Mouse (Mus musculus): ENCODE measurements around the gene 4930502E18Rik. TPM values are rescaled to one million over a fixed set of nuclear protein-coding genes. Genes with fewer than 3 reads are reported as not detected.
"Not testable (repeated sequence)": the region's sequence is repeated elsewhere in the genome, so short reads cannot be mapped to it uniquely, and the experiment has no call there.

4930502E18Rik gene
- not detected in 2 replicates for polyA plus RNA-seq (2011; ENCODE audit: insufficient read depth, insufficient read length, low replicate concordance, missing spikeins)

DNA sequence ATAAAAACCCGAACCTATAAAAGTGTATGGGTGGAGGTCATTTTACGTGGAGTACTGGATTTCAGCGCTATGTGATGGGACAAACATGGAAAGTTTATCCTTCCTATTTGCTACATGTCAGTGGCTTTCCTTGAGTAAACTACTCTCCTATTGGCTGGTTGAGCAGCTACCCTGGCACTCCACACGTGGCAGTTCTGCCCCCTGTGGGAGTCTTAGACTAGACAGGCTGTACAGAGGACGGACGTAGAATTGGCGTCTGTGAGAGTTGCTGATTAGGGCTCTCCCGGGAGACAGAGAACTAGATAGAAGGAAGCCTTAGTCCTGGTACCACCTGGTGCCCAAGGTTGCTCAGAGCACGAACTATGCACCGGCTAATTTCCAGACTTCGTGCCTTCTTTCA, at the start of gene 4930502E18Rik:
Gene 4930502E18Rik, plus strand, starts transcription at position 231 of the 400 bp plus-strand sequence.
- TF ChIP-seq POLR2A (IDR thresholded peaks at IDR 0.05; ENCODE audit: borderline replicate concordance, control insufficient read depth, low read depth, low read length), result no peak
- TF ChIP-seq CTCF (IDR thresholded peaks at IDR 0.05; ENCODE audit: control insufficient read depth, insufficient read depth, low read length), result no peak
- H3K4me3 ChIP-seq (replicated peaks; ENCODE audit: control insufficient read depth, low read depth, low read length), result no peak within 1 kb of the TSS
- 74% methylated on average over 11 of the region's 11 CpGs for WGBS
- H3K4me1 ChIP-seq (ENCODE audit: control insufficient read depth, insufficient read depth, low read length), result no peaks in the 10 kb centered on the region
- no peak within 1 kb of the TSS for H3K27ac ChIP-seq (ENCODE audit: control insufficient read depth, insufficient read depth, low read depth, low read length, poor library complexity)

DNA sequence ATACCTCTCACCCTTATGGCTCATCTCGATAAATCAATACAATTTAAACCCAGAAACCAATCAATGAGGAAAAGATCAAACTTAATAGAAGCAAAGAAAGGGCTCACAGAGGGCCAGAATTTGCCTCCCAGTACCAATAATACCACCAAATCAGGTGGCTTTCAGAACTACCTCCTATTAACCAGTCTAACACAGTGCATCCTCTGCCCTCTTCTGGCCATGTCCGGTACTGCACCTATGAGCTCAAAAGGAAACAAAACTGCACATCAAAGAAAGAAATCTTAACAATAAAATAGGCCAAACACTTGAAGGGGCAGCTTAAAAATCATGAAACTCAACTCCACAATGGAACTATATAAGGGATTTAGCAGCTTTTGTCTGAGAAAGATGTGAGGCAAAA, 47.7 kb upstream of the 4930502E18Rik start:
- not testable (repeated sequence) for H3K4me3 ChIP-seq (replicated peaks; ENCODE audit: control insufficient read depth, low read depth, low read length)
- WGBS, result 38% methylated on average over 2 of the region's 2 CpGs

DNA sequence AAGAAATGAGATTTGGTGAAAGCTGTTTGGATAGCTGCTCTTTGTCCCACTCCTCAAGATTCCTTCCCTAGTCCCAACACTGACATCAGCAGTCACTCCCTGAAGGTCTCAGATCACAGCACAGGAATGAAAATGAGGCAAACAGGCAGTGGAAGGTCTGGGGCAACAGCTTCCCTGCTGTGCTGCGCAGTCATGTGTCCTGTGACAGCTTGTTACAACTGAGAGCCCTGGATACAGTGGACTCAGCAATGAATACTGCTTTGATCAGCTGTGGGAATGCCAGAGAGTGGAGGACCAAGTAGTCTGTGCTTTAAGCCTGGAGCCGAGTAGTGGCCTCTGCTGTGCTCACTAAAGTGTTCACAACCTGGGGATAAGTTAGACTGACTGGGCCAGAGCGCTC, 42.0 kb upstream of the 4930502E18Rik start:
- not testable (repeated sequence) for H3K4me1 ChIP-seq (ENCODE audit: control insufficient read depth, insufficient read depth, low read length); H3K27ac ChIP-seq (ENCODE audit: control insufficient read depth, insufficient read depth, low read depth, low read length, poor library complexity); H3K4me3 ChIP-seq (replicated peaks; ENCODE audit: control insufficient read depth, low read depth, low read length)
- 52% methylated on average over 2 of the region's 3 CpGs for WGBS

More for the DNA sequence above, 47.7 kb upstream of the 4930502E18Rik start:
- not testable (repeated sequence) for H3K27ac ChIP-seq (ENCODE audit: control insufficient read depth, insufficient read depth, low read depth, low read length, poor library complexity); H3K4me1 ChIP-seq (ENCODE audit: control insufficient read depth, insufficient read depth, low read length)

DNA sequence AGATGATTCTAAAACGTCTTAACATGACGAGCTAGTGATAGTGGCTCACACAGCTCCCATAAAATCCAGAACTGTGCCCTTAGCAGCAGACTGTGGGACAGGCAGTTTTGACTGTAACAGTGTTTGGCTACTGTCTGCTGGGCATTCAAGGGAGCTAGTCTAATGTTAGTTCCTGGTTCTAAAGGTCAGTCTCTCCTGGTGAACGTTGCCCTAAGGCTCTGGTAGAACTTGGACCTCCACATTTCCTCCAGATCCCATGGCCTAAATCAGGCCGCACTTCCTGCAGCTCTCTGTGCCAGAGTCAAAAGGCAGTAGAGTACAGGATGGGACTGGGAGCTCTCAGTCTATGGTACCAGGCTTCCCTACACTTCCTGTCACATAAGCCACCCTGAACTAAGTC, 40.0 kb upstream of the 4930502E18Rik start:
- not testable (repeated sequence) for H3K4me1 ChIP-seq (ENCODE audit: control insufficient read depth, insufficient read depth, low read length); H3K4me3 ChIP-seq (replicated peaks; ENCODE audit: control insufficient read depth, low read depth, low read length); H3K27ac ChIP-seq (ENCODE audit: control insufficient read depth, insufficient read depth, low read depth, low read length, poor library complexity)
- WGBS, result 60% methylated on average over 2 of the region's 4 CpGs

DNA sequence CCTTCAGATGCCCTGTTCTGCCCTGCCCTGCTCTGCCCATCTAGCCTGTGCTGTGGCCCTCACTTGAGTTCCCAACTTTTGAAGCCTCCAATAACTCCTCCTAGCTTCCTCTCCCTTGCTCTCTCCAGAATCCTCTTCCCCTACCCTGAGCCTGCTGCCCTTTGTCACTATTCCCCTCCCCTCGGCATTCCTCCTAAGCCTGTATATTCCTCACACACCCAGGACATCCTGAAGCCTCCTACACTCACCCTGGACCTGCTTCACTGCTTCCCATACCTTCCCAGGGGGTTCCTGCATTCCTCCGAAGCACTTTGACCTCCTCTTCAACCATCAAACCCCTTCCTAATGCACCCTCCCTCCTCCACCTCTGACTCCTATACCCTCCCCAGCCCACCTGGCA, 32.6 kb upstream of the 4930502E18Rik start:
- TF ChIP-seq CTCF (IDR thresholded peaks at IDR 0.05; ENCODE audit: control insufficient read depth, insufficient read depth, low read length) (no peak), POLR2A (IDR thresholded peaks at IDR 0.05; ENCODE audit: borderline replicate concordance, control insufficient read depth, low read depth, low read length) (no peak)
- H3K4me3 ChIP-seq (replicated peaks; ENCODE audit: control insufficient read depth, low read depth, low read length), result no peak overlapping the region
- H3K4me1 ChIP-seq (ENCODE audit: control insufficient read depth, insufficient read depth, low read length), result no peaks in the 10 kb centered on the region
- WGBS, result 47% methylated on average over 2 of the region's 2 CpGs
- H3K27ac ChIP-seq (ENCODE audit: control insufficient read depth, insufficient read depth, low read depth, low read length, poor library complexity), result no peak overlapping the region

DNA sequence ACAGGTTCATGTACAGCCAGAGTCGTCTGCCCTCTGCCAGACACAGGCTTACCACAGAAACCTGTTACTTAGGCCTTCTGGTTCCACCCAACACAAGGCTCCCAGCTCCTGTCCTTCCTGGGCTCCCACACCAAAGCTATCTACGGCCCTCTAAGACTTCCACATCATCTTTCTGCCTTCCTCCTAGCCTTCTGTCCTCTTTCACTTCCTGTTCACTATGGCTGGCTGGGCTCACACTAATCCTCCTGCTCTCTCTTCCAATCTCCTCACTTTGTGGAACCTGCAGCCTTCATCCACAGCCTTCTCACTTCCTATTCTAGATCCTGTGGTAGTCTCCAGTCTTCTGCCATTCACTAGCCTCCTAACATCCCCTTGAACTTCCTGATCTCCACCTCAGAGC, 31.5 kb upstream of the 4930502E18Rik start:
- 33% methylated on average over 2 of the region's 2 CpGs for WGBS
- Histone ChIP-seq H3K27ac (ENCODE audit: control insufficient read depth, insufficient read depth, low read depth, low read length, poor library complexity) (no peak overlapping the region), H3K4me1 (ENCODE audit: control insufficient read depth, insufficient read depth, low read length) (no peaks in the 10 kb centered on the region), H3K4me3 (replicated peaks; ENCODE audit: control insufficient read depth, low read depth, low read length) (no peak overlapping the region)
- TF ChIP-seq POLR2A (IDR thresholded peaks at IDR 0.05; ENCODE audit: borderline replicate concordance, control insufficient read depth, low read depth, low read length), result no peak
- no peak for TF ChIP-seq CTCF (IDR thresholded peaks at IDR 0.05; ENCODE audit: control insufficient read depth, insufficient read depth, low read length)

DNA sequence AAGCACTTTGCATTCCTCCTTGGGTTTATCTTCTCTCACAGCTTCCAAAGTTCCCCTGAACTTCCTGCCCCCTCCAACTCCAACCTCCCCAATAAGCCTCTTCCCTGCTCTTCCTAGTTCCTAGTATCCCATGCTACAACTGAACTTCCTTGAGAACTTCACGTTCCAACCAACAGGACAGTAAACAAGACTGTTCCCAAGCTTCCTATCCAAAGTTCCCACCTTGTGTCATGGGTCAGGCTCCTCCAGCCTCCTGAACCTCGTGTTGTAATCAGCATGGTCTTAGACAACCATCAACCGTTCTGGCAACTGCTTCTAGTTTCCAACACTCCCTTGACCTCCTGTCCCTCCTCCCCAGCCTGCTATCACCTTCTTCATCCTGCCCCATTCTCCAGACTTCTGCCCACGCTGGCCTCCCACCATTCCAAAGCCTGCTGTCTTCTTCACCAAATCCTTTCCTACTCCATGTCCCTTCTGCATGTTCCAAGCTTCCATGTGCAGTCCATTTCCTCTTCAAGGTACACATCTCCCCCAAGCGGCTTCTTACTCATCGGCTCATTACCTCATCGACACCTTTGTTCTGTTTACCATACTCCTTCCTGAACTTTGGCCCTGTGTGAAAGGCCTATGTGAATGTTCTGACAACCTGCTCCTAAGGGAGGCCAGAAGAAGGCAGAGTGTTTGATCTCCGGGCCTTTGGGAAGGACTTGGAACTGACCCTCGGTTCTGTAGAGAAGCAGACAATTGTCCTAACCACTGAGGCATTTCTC, 30.4 kb upstream of the 4930502E18Rik start:
- Histone ChIP-seq H3K4me1 (ENCODE audit: control insufficient read depth, insufficient read depth, low read length) (no peaks in the 10 kb centered on the region), H3K4me3 (replicated peaks; ENCODE audit: control insufficient read depth, low read depth, low read length) (no peak overlapping the region), H3K27ac (ENCODE audit: control insufficient read depth, insufficient read depth, low read depth, low read length, poor library complexity) (no peak overlapping the region)
- 74% methylated on average over 9 of the region's 9 CpGs for WGBS
- TF ChIP-seq CTCF (IDR thresholded peaks at IDR 0.05; ENCODE audit: control insufficient read depth, insufficient read depth, low read length), result no peak
- no peak for TF ChIP-seq POLR2A (IDR thresholded peaks at IDR 0.05; ENCODE audit: borderline replicate concordance, control insufficient read depth, low read depth, low read length)

DNA sequence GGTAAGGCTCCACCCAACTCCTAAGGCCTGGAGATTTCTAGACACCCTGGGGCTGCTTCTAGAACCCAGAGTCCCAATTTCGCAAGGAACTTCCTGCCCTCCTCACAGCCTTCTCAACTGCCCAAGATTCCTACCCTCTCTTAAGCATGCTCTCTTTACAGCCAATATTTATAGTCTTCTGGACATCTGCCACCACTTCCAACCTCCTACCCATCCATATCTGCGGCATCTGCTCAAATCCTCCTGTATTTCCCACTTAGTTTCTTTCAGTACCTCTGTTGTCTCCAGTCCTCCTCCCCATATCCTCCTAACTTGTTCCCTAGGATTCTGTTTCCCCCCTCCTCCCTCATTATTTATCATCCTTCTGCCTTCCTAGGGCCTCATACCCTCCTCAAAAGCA, 25.4 kb upstream of the 4930502E18Rik start:
- H3K4me1 ChIP-seq (ENCODE audit: control insufficient read depth, insufficient read depth, low read length), result no peaks in the 10 kb centered on the region
- 79% methylated on average over 2 of the region's 2 CpGs for WGBS
- no peak overlapping the region for H3K4me3 ChIP-seq (replicated peaks; ENCODE audit: control insufficient read depth, low read depth, low read length)
- H3K27ac ChIP-seq (ENCODE audit: control insufficient read depth, insufficient read depth, low read depth, low read length, poor library complexity), result no peak overlapping the region
- TF ChIP-seq CTCF (IDR thresholded peaks at IDR 0.05; ENCODE audit: control insufficient read depth, insufficient read depth, low read length) (no peak), POLR2A (IDR thresholded peaks at IDR 0.05; ENCODE audit: borderline replicate concordance, control insufficient read depth, low read depth, low read length) (no peak)

DNA sequence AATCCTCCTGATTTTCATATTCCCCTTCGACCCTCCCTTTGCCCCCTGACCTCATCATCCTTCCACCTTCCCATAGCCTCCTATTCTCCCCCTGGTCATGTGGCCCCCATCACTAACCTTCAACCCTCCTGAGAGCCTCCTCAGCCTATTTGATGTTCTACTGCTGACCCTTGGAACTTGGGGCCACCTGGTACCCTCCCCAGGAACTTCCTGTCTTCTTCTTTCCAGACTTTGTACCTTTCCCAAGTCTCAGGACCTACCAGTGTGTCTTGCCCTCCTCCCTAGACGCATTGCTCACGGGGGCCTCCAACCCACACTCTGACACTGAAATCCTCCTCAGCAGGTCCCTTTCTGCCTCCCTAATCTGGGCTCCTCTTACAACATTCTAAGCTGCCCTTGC, 22.0 kb upstream of the 4930502E18Rik start:
- Histone ChIP-seq H3K4me1 (ENCODE audit: control insufficient read depth, insufficient read depth, low read length) (no peaks in the 10 kb centered on the region), H3K4me3 (replicated peaks; ENCODE audit: control insufficient read depth, low read depth, low read length) (no peak overlapping the region), H3K27ac (ENCODE audit: control insufficient read depth, insufficient read depth, low read depth, low read length, poor library complexity) (no peak overlapping the region)
- TF ChIP-seq POLR2A (IDR thresholded peaks at IDR 0.05; ENCODE audit: borderline replicate concordance, control insufficient read depth, low read depth, low read length) (no peak), CTCF (IDR thresholded peaks at IDR 0.05; ENCODE audit: control insufficient read depth, insufficient read depth, low read length) (no peak)
- 66% methylated on average over 3 of the region's 3 CpGs for WGBS
